Mouse (Mus musculus) layer of hippocampus, adult 18-20 months (tissue): Measurements from ENCODE around the gene Nsf. TPM values are rescaled to one million over a fixed set of nuclear protein-coding genes. Genes with fewer than 3 reads are reported as not detected.

Source experiments
- DNase-seq, 2 experiments: peaks; one replicate each; pipeline ENCODE4 v3.0.0; 2022; ENCODE audit warnings: low spot score in 2 of 2
- total RNA-seq, 2 experiments: library from RNA; stranded (reverse); gene quantifications; 2 replicates each; pipeline ENCODE4 v1.2.3; 2021

The Nsf gene
- total RNA-seq, 2 experiments from 2014 or later: 1,253 to 1,269 TPM

GRCm38 (mm10) chr11:103780152-103780551 is 173.7 kb downstream of the Nsf start:
- DNase-seq: no peak

- DNase-seq: no peak
These were observed 179.7 kb downstream of the Nsf start for GRCm38 (mm10) chr11:103774228-103774530.

GRCm38 (mm10) chr11:103773387-103774227 is 180.2 kb downstream of the Nsf start, which contains the start of gene Wnt3:
Wnt3 (plus strand) TSS chr11:103774150.
- no peak for DNase-seq

GRCm38 (mm10) chr11:103772505-103773386 is 181.1 kb downstream of the Nsf start:
- DNase-seq: no peak

Other genes starting within 250 kb of the Nsf start
- under 1 TPM; 0.27 to 0.58 TPM for gene Wnt9b, start 204.2 kb downstream of the Nsf start, total RNA-seq
- gene Wnt3, start 179.9 kb downstream of the Nsf start, total RNA-seq: 1 to 10 TPM; 1.2 to 2.0 TPM
- 10 to 100 TPM; 42.4 to 42.7 TPM for gene Arf2, start 12.7 kb upstream of the Nsf start, total RNA-seq
- gene Crhr1, start 178.8 kb upstream of the Nsf start, total RNA-seq: 1 to 10 TPM; 8.8 to 9.3 TPM
- not detected for gene Sppl2c, start 232.3 kb upstream of the Nsf start, total RNA-seq